Mouse (Mus musculus) liver, postnatal 0 days (tissue): ENCODE results near the gene Parp1.
"Not testable (repeated sequence)": the region's sequence is repeated elsewhere in the genome, so short reads cannot be mapped to it uniquely, and the experiment has no call there.

Experiments
- CTCF ChIP-seq: sonication (generic); IDR thresholded peaks from 2 replicates; pipeline ENCODE4 v1.5.1; 2016; ENCODE audit warnings: antibody characterized with exemption, low read depth
- EP300 ChIP-seq: IDR thresholded peaks from 2 replicates; pipeline ENCODE4 v1.6.1; 2016; ENCODE audit warnings: antibody characterized with exemption, low read depth, mild to moderate bottlenecking

- not testable (repeated sequence) for TF ChIP-seq EP300, CTCF
Measured at GRCm38 (mm10) chr1:180637796-180638195, 69.1 kb downstream of the Parp1 start.
